Mouse (Mus musculus) hindbrain, embryonic 14.5 days (tissue): ENCODE data around the gene Ppp4r4. TPM values are rescaled to one million over a fixed set of nuclear protein-coding genes. Genes with fewer than 3 reads are reported as not detected.

Experiments used
- ATAC-seq: fragments of 200-750 bp; cut with Nextera tagmentation; 2 replicates; pipeline ENCODE4 v1.8.0; 2017; ENCODE audit warnings: moderate number of reproducible peaks, mild to moderate bottlenecking, moderate TSS enrichment, moderate library complexity; ENCODE audit not compliant: low FRiP score
- DNase-seq: peaks from one replicate; pipeline ENCODE4 v3.0.0-alpha.2; 2015; ENCODE audit warnings: low spot score
- H3K27ac ChIP-seq: fragments of 300-500 bp; sonication (generic); 2 replicates; pipeline ENCODE4 v1.5.1; 2014; ENCODE audit warnings: mild to moderate bottlenecking, moderate library complexity
- H3K27me3 ChIP-seq: fragments of 300-500 bp; sonication (generic); 2 replicates; pipeline ENCODE4 v1.6.1; 2014; ENCODE audit warnings: mild to moderate bottlenecking, low read length, mixed read lengths; ENCODE audit not compliant: control insufficient read depth, insufficient read depth
- H3K36me3 ChIP-seq: fragments of 300-500 bp; sonication (generic); replicated peaks from 2 replicates; pipeline ENCODE4 v1.6.1; 2014; ENCODE audit not compliant: control insufficient read depth, insufficient read depth
- H3K4me1 ChIP-seq: fragments of 300-500 bp; sonication (generic); replicated peaks from 2 replicates; pipeline ENCODE4 v1.6.1; 2014; ENCODE audit warnings: antibody characterized with exemption, low read length, mixed read lengths; ENCODE audit not compliant: control insufficient read depth, insufficient read depth
- H3K4me2 ChIP-seq: fragments of 300-500 bp; sonication (generic); replicated peaks from 2 replicates; pipeline ENCODE4 v1.6.1; 2014; ENCODE audit warnings: mild to moderate bottlenecking, moderate library complexity
- H3K4me3 ChIP-seq: fragments of 300-500 bp; sonication (generic); replicated peaks from 2 replicates; pipeline ENCODE4 v1.5.1; 2014; ENCODE audit warnings: mild to moderate bottlenecking, low read length
- H3K9ac ChIP-seq: fragments of 300-500 bp; sonication (generic); 2 replicates; pipeline ENCODE4 v1.6.1; 2014
- H3K9me3 ChIP-seq: fragments of 300-500 bp; sonication (generic); 2 replicates; pipeline ENCODE4 v1.6.1; 2016; ENCODE audit warnings: low read length; ENCODE audit not compliant: control insufficient read depth
- WGBS: fragments of 180-500 bp; shearing (Covaris S2); extraction: QIAGEN DNeasy Blood & Tissue Kit; methylation state at CpG from one replicate; pipeline ENCODE4 v1.1.7; 2014; 5-methylcytosine and 5-hydroxymethylcytosine counted together
- polyA plus RNA-seq: library from polyadenylated mRNA; unstranded; fragments of >200 nt; fragmentation: Nextera tagmentation; extraction: Ambion mirVana; gene quantifications from 2 replicates; pipeline ENCODE4 v1.2.1, GENCODE M21; 2014

Ppp4r4 gene
- polyA plus RNA-seq, 1 experiment from 2014 or later: 3.8 TPM

GRCm38 (mm10) chr12:103515638-103516037 is 16.4 kb upstream of the Ppp4r4 start:
- Histone ChIP-seq H3K27ac (no peak overlapping the region), H3K4me2 (no peak overlapping the region), H3K4me1 (no peaks in the 10 kb centered on the region), H3K9me3 (no peaks in the 10 kb centered on the region), H3K4me3 (no peak overlapping the region), H3K9ac (no peak overlapping the region), H3K36me3 (no peaks in the 10 kb centered on the region), H3K27me3 (no peaks in the 10 kb centered on the region)
- DNase-seq (no peak), ATAC-seq (no peak)
- 78% methylated on average over 4 of the region's 4 CpGs for WGBS

- WGBS: 94% methylated on average over 6 of the region's 6 CpGs
Observed at GRCm38 (mm10) chr12:103518640-103519039, 13.4 kb upstream of the Ppp4r4 start.

GRCm38 (mm10) chr12:103530596-103530995 is 1.5 kb upstream of the Ppp4r4 start:
- H3K9me3 ChIP-seq: no peaks in the 10 kb centered on the region
- no peak overlapping the region for H3K4me2 ChIP-seq
- no peaks in the 10 kb centered on the region for H3K36me3 ChIP-seq
- H3K27ac ChIP-seq: no peak overlapping the region
- H3K9ac ChIP-seq: no peak overlapping the region
- 87% methylated on average over 2 of the region's 2 CpGs for WGBS
- H3K4me3 ChIP-seq: no peak overlapping the region
- H3K4me1 ChIP-seq: peaks cover 6% of the 10 kb centered on the region
- no peak for ATAC-seq
- no peaks in the 10 kb centered on the region for H3K27me3 ChIP-seq
- no peak for DNase-seq

More at GRCm38 (mm10) chr12:103518640-103519039, 13.4 kb upstream of the Ppp4r4 start:
- no peaks in the 10 kb centered on the region for H3K9me3 ChIP-seq
- H3K36me3 ChIP-seq: no peaks in the 10 kb centered on the region
- H3K4me2 ChIP-seq: no peak overlapping the region
- no peaks in the 10 kb centered on the region for H3K27me3 ChIP-seq
- no peaks in the 10 kb centered on the region for H3K4me1 ChIP-seq
- DNase-seq (no peak), ATAC-seq (no peak)
- no peak overlapping the region for H3K9ac ChIP-seq
- H3K4me3 ChIP-seq: no peak overlapping the region
- H3K27ac ChIP-seq: no peak overlapping the region

GRCm38 (mm10) chr12:103532649-103533395 is 739 bp downstream of the Ppp4r4 start:
- no peaks in the 10 kb centered on the region for H3K9me3 ChIP-seq
- peak overlapping the region; percentile 72 for H3K4me3 ChIP-seq
- H3K27me3 ChIP-seq: no peaks in the 10 kb centered on the region
- DNase-seq: no peak
- peak overlapping the region; percentile 97 for H3K4me2 ChIP-seq
- H3K27ac ChIP-seq: peak overlapping the region; percentile 70
- H3K4me1 ChIP-seq: peaks cover 6% of the 10 kb centered on the region
- peak overlapping the region; percentile 80 for H3K9ac ChIP-seq
- no peaks in the 10 kb centered on the region for H3K36me3 ChIP-seq
- ATAC-seq: peak; percentile 72
- 1% methylated on average over 43 of the region's 44 CpGs for WGBS

- no peak overlapping the region for H3K4me2 ChIP-seq
- no peaks in the 10 kb centered on the region for H3K36me3 ChIP-seq
- no peaks in the 10 kb centered on the region for H3K27me3 ChIP-seq
- no peak for DNase-seq
- no peaks in the 10 kb centered on the region for H3K9me3 ChIP-seq
- no peak overlapping the region for H3K4me3 ChIP-seq
- no peaks in the 10 kb centered on the region for H3K4me1 ChIP-seq
- ATAC-seq: no peak
- no peak overlapping the region for H3K9ac ChIP-seq
- WGBS: 70% methylated on average over 4 of the region's 4 CpGs
- no peak overlapping the region for H3K27ac ChIP-seq
Observed at GRCm38 (mm10) chr12:103540429-103540828, 8.3 kb downstream of the Ppp4r4 start.

GRCm38 (mm10) chr12:103543351-103543750 is 11.3 kb downstream of the Ppp4r4 start:
- H3K4me2 ChIP-seq: no peak overlapping the region
- ATAC-seq (no peak), DNase-seq (no peak)
- H3K4me1 ChIP-seq: no peaks in the 10 kb centered on the region
- H3K9me3 ChIP-seq: no peaks in the 10 kb centered on the region
- H3K4me3 ChIP-seq: no peak overlapping the region
- H3K9ac ChIP-seq: no peak overlapping the region
- H3K27me3 ChIP-seq: no peaks in the 10 kb centered on the region
- no peaks in the 10 kb centered on the region for H3K36me3 ChIP-seq
- no peak overlapping the region for H3K27ac ChIP-seq
- WGBS: 90% methylated on average over 2 of the region's 2 CpGs

GRCm38 (mm10) chr12:103544213-103544612 is 12.1 kb downstream of the Ppp4r4 start:
- no peak overlapping the region for H3K9ac ChIP-seq
- H3K36me3 ChIP-seq: no peaks in the 10 kb centered on the region
- no peaks in the 10 kb centered on the region for H3K9me3 ChIP-seq
- ATAC-seq (no peak; the same call in 1 of the 2 replicates), DNase-seq (peak; percentile 80)
- H3K27ac ChIP-seq: no peak overlapping the region
- H3K4me1 ChIP-seq: no peaks in the 10 kb centered on the region
- 2% methylated on average over 3 of the region's 3 CpGs for WGBS
- no peak overlapping the region for H3K4me3 ChIP-seq
- no peak overlapping the region for H3K4me2 ChIP-seq
- no peaks in the 10 kb centered on the region for H3K27me3 ChIP-seq

- no peak overlapping the region for H3K4me2 ChIP-seq
- H3K36me3 ChIP-seq: no peaks in the 10 kb centered on the region
- H3K4me1 ChIP-seq: no peaks in the 10 kb centered on the region
- H3K4me3 ChIP-seq: no peak overlapping the region
- WGBS: 14% methylated on average over 2 of the region's 2 CpGs
- H3K9ac ChIP-seq: no peak overlapping the region
- no peak overlapping the region for H3K27ac ChIP-seq
- no peaks in the 10 kb centered on the region for H3K27me3 ChIP-seq
- no peaks in the 10 kb centered on the region for H3K9me3 ChIP-seq
- ATAC-seq: no peak
- DNase-seq: no peak
Observed at GRCm38 (mm10) chr12:103547438-103547837, 15.4 kb downstream of the Ppp4r4 start.

GRCm38 (mm10) chr12:103548526-103548925 is 16.4 kb downstream of the Ppp4r4 start:
- DNase-seq (no peak), ATAC-seq (no peak)
- Histone ChIP-seq H3K4me1 (no peaks in the 10 kb centered on the region), H3K27me3 (no peaks in the 10 kb centered on the region), H3K4me2 (no peak overlapping the region), H3K4me3 (no peak overlapping the region), H3K36me3 (no peaks in the 10 kb centered on the region), H3K9ac (no peak overlapping the region), H3K9me3 (no peaks in the 10 kb centered on the region), H3K27ac (no peak overlapping the region)
- 73% methylated on average over 4 of the region's 4 CpGs for WGBS
